Mouse (Mus musculus): ENCODE data around the gene Sec61a2.
A peak's percentile ranks its signal among the peaks of the same experiment; 100 is the strongest.

- TF ChIP-seq CEBPB (IDR thresholded peaks at IDR 0.05; ENCODE audit: insufficient read depth, poor library complexity, severe bottlenecking) (peak; percentile 51; the same call in 1 of the 2 replicates), POLR2A (IDR thresholded peaks at IDR 0.05; ENCODE audit: insufficient read length, low read depth) (no peak), MAX (IDR thresholded peaks at IDR 0.05; ENCODE audit: low read depth) (no peak)
Observed at GRCm38 (mm10) chr2:5894296-5894695, 936 bp downstream of the Sec61a2 start.
